Mouse (Mus musculus): ENCODE measurements at regions not wholly inside any gene's neighbourhood (a gene's known extent, or its start where the extent isn't known, plus 50 kb on each side); places are given as distances from the start of the nearest gene placed in this dataset.

- 61% methylated on average over 6 of the region's 6 CpGs for WGBS
- no peak for ATAC-seq (ENCODE audit: low FRiP score, low TSS enrichment)
- H3K27ac ChIP-seq (ENCODE audit: low read depth, low read length), result no peak overlapping the region
- no peaks in the 10 kb centered on the region for H3K4me1 ChIP-seq (ENCODE audit: control insufficient read depth, insufficient read depth, low read length)
- H3K9me3 ChIP-seq (ENCODE audit: control insufficient read depth, low read length), result no peaks in the 10 kb centered on the region
- no peaks in the 10 kb centered on the region for H3K36me3 ChIP-seq (ENCODE audit: control insufficient read depth, insufficient read depth, low read length)
- no peak overlapping the region for H3K4me2 ChIP-seq (replicated peaks; ENCODE audit: low read depth, low read length)
- no peak overlapping the region for H3K9ac ChIP-seq (ENCODE audit: low read depth, low read length)
- H3K27me3 ChIP-seq (ENCODE audit: control insufficient read depth, insufficient read depth, low read length), result no peaks in the 10 kb centered on the region
- no peak overlapping the region for H3K4me3 ChIP-seq (ENCODE audit: low read length)
Observed at GRCm38 (mm10) chr4:35534565-35535279, 308.7 kb upstream of the C9orf72 start.

- Histone ChIP-seq H3K4me1 (ENCODE audit: control insufficient read depth, insufficient read depth, low read length) (no peaks in the 10 kb centered on the region), H3K4me2 (replicated peaks; ENCODE audit: low read depth, low read length) (no peak overlapping the region), H3K9ac (ENCODE audit: low read depth, low read length) (no peak overlapping the region), H3K9me3 (ENCODE audit: control insufficient read depth, low read length) (no peaks in the 10 kb centered on the region), H3K27me3 (ENCODE audit: control insufficient read depth, insufficient read depth, low read length) (no peaks in the 10 kb centered on the region), H3K27ac (ENCODE audit: low read depth, low read length) (no peak overlapping the region), H3K36me3 (ENCODE audit: control insufficient read depth, insufficient read depth, low read length) (no peaks in the 10 kb centered on the region), H3K4me3 (ENCODE audit: low read length) (no peak overlapping the region)
- no peak for ATAC-seq (ENCODE audit: low FRiP score, low TSS enrichment)
Observed at GRCm38 (mm10) chr4:35534154-35534553, 308.2 kb upstream of the C9orf72 start.
